Mouse (Mus musculus) liver, embryonic 14.5 days (tissue): ENCODE data around the gene Cbs. TPM values are rescaled to one million over a fixed set of nuclear protein-coding genes. Genes with fewer than 3 reads are reported as not detected.

Experiments
- ATAC-seq: fragments of 200-750 bp; cut with Nextera tagmentation; 2 replicates; pipeline ENCODE4 v1.8.0; 2017; ENCODE audit warnings: moderate number of reproducible peaks, mild to moderate bottlenecking, moderate library complexity; ENCODE audit not compliant: insufficient read depth
- DNase-seq, 3 experiments: peaks; one replicate each; pipeline ENCODE4 v3.0.0-alpha.2; 2012 to 2013; ENCODE audit warnings: low read depth in 3 of 3, low spot score in 3 of 3
- H3K27ac ChIP-seq: fragments of 300-500 bp; sonication (generic); 2 replicates; pipeline ENCODE4 v1.5.1; 2014; ENCODE audit warnings: moderate library complexity, mild to moderate bottlenecking, control low read depth, inconsistent platforms
- H3K27me3 ChIP-seq: fragments of 300-500 bp; sonication (generic); 2 replicates; pipeline ENCODE4 v1.6.1; 2014; ENCODE audit warnings: mild to moderate bottlenecking, low read length, moderate library complexity; ENCODE audit not compliant: control insufficient read depth, insufficient read depth
- H3K36me3 ChIP-seq: fragments of 300-500 bp; sonication (generic); replicated peaks from 2 replicates; pipeline ENCODE4 v1.6.1; 2014; ENCODE audit warnings: low read depth; ENCODE audit not compliant: control insufficient read depth, insufficient read depth
- H3K4me1 ChIP-seq, 2 experiments: fragments of 200-500 bp in 1 of 2; fragments of 300-500 bp in 1 of 2; sonication (generic) in 1 of 2; replicated peaks; 2 replicates each; pipeline ENCODE4 v1.6.1; 2012 to 2014; ENCODE audit warnings: antibody characterized with exemption in 1 of 2, inconsistent platforms in 1 of 2, low read length in 1 of 2; ENCODE audit not compliant: control insufficient read depth in 2 of 2, insufficient read depth in 2 of 2
- H3K4me2 ChIP-seq: fragments of 300-500 bp; sonication (generic); 2 replicates; pipeline ENCODE4 v1.6.1; 2014; ENCODE audit warnings: low read depth, mild to moderate bottlenecking, control low read depth, moderate library complexity
- H3K4me3 ChIP-seq, 2 experiments: fragments of 200-500 bp in 1 of 2; fragments of 300-500 bp in 1 of 2; sonication (generic) in 1 of 2; 2 replicates each; pipeline ENCODE4 v1.5.1; 2012 to 2014; ENCODE audit warnings: low read depth in 2 of 2, low read length in 2 of 2, mild to moderate bottlenecking in 2 of 2, control low read depth in 1 of 2, inconsistent platforms in 1 of 2, moderate library complexity in 1 of 2; ENCODE audit not compliant: insufficient read depth in 1 of 2
- H3K9ac ChIP-seq: fragments of 300-500 bp; sonication (generic); replicated peaks from 2 replicates; pipeline ENCODE4 v1.6.1; 2014; ENCODE audit warnings: mild to moderate bottlenecking, control low read depth, moderate library complexity
- H3K9me3 ChIP-seq: fragments of 300-500 bp; sonication (generic); 2 replicates; pipeline ENCODE4 v1.6.1; 2016; ENCODE audit warnings: low read length, mixed read lengths; ENCODE audit not compliant: control insufficient read depth
- CTCF ChIP-seq: IDR thresholded peaks from 2 replicates; pipeline ENCODE4 v1.5.1; 2016; ENCODE audit warnings: antibody characterized with exemption, low read depth, control low read depth
- EP300 ChIP-seq: IDR thresholded peaks from 2 replicates; pipeline ENCODE4 v1.6.1; 2016; ENCODE audit warnings: antibody characterized with exemption, low read depth
- WGBS: fragments of 180-500 bp; shearing (Covaris S2); extraction: QIAGEN DNeasy Blood & Tissue Kit; methylation state at CpG from one replicate; pipeline ENCODE4 v1.1.7; 2014; ENCODE audit not compliant: insufficient replicate concordance; 5-methylcytosine and 5-hydroxymethylcytosine counted together
- polyA plus RNA-seq, 2 experiments: library from polyadenylated mRNA; depleted of rRNA in 1 of 2; stranded (reverse) in 1 of 2; unstranded in 1 of 2; fragments of >200 nt; fragmentation: Nextera tagmentation in 1 of 2; extraction: Ambion mirVana in 1 of 2; gene quantifications; 2 replicates each; pipeline versions ENCODE4 v1.2.1 to v1.2.3; 2012 to 2014

Cbs gene
- polyA plus RNA-seq (2012; rRNA removed) (14.6 and 15.7 TPM in 2 replicates), polyA plus RNA-seq (2014; fragmentation: Nextera tagmentation; extraction: Ambion mirVana) (13.1 and 14.9 TPM in 2 replicates)

GRCm38 (mm10) chr17:31636942-31637811 is at the start of gene Cbs:
Cbs (minus strand) TSS chr17:31637238.
- TF ChIP-seq EP300 (no peak), CTCF (no peak)
- H3K27me3 ChIP-seq: peaks cover 31% of the 10 kb centered on the region
- WGBS: 1% methylated on average over 61 of the region's 61 CpGs
- H3K4me3 ChIP-seq: peak within 1 kb of the TSS; percentile 25 to 49
- peaks cover 0 to 3% of the 10 kb centered on the region in 2 experiments; a peak in 2 of 4 replicates for H3K4me1 ChIP-seq
- no peaks in the 10 kb centered on the region for H3K9me3 ChIP-seq
- H3K4me2 ChIP-seq: peak within 1 kb of the TSS; percentile 63
- no peak within 1 kb of the TSS; the same call in 1 of the 2 replicates for H3K27ac ChIP-seq
- DNase-seq (peak; percentile 19 to 24 (median 22)), ATAC-seq (peak; percentile 87)
- no peaks in the 10 kb centered on the region for H3K36me3 ChIP-seq
- H3K9ac ChIP-seq: no peak within 1 kb of the TSS

GRCm38 (mm10) chr17:31686225-31686564 is 49.2 kb upstream of the Cbs start:
- TF ChIP-seq CTCF: no peak
- no peak for TF ChIP-seq EP300
- H3K9ac ChIP-seq: no peak overlapping the region
- H3K4me1 ChIP-seq: peaks cover 0 to 2% of the 10 kb centered on the region in 2 experiments; a peak in 2 of 4 replicates
- H3K36me3 ChIP-seq: no peaks in the 10 kb centered on the region
- H3K4me2 ChIP-seq: no peak overlapping the region
- H3K4me3 ChIP-seq: no peak overlapping the region
- no peaks in the 10 kb centered on the region for H3K9me3 ChIP-seq
- H3K27me3 ChIP-seq: no peaks in the 10 kb centered on the region
- DNase-seq: no peak
- no peak overlapping the region for H3K27ac ChIP-seq
- ATAC-seq: no peak
- 42% methylated on average over 3 of the region's 3 CpGs for WGBS

GRCm38 (mm10) chr17:31685514-31686224 is 48.6 kb upstream of the Cbs start:
- ATAC-seq (no peak), DNase-seq (peak; percentile 50 to 55 (median 54))
- peak; percentile 94 for TF ChIP-seq CTCF
- TF ChIP-seq EP300: no peak
- Histone ChIP-seq H3K9ac (no peak overlapping the region), H3K27ac (no peak overlapping the region), H3K27me3 (no peaks in the 10 kb centered on the region), H3K36me3 (no peaks in the 10 kb centered on the region), H3K4me1 (peaks cover 0 to 2% of the 10 kb centered on the region in 2 experiments; a peak in 2 of 4 replicates), H3K4me3 (no peak overlapping the region), H3K9me3 (no peaks in the 10 kb centered on the region), H3K4me2 (no peak overlapping the region)
- WGBS: 14% methylated on average over 17 of the region's 17 CpGs

- ATAC-seq: no peak
- WGBS: 13% methylated on average over 2 of the region's 2 CpGs
- no peak overlapping the region for H3K4me3 ChIP-seq
- TF ChIP-seq EP300: no peak
- TF ChIP-seq CTCF: no peak
- H3K36me3 ChIP-seq: no peaks in the 10 kb centered on the region
- H3K9ac ChIP-seq: no peak overlapping the region
- H3K9me3 ChIP-seq: no peaks in the 10 kb centered on the region
- no peak overlapping the region for H3K27ac ChIP-seq
- no peaks in the 10 kb centered on the region for H3K27me3 ChIP-seq
- no peak overlapping the region for H3K4me2 ChIP-seq
- DNase-seq: no peak
- no peaks in the 10 kb centered on the region for H3K4me1 ChIP-seq
These were observed 43.4 kb upstream of the Cbs start for GRCm38 (mm10) chr17:31680450-31680849.

GRCm38 (mm10) chr17:31677507-31677906 is 40.5 kb upstream of the Cbs start, which contains the start of gene Cryaa:
Cryaa (plus strand) TSS chr17:31677807.
- 68% methylated on average over 8 of the region's 8 CpGs for WGBS

More at GRCm38 (mm10) chr17:31677507-31677906, 40.5 kb upstream of the Cbs start, which contains the start of gene Cryaa:
- Histone ChIP-seq H3K9ac (no peak within 1 kb of the TSS), H3K4me1 (no peaks in the 10 kb centered on the region), H3K9me3 (no peaks in the 10 kb centered on the region), H3K27ac (no peak within 1 kb of the TSS), H3K27me3 (no peaks in the 10 kb centered on the region), H3K4me2 (no peak within 1 kb of the TSS), H3K4me3 (no peak within 1 kb of the TSS), H3K36me3 (no peaks in the 10 kb centered on the region)
- no peak for TF ChIP-seq EP300
- no peak for TF ChIP-seq CTCF
- ATAC-seq (no peak), DNase-seq (no peak)
